Mouse (Mus musculus) limb, embryonic 10.5 days (tissue): Measurements from ENCODE around the gene Unc45b. TPM values are rescaled to one million over a fixed set of nuclear protein-coding genes. Genes with fewer than 3 reads are reported as not detected.
A peak's percentile ranks its signal among the peaks of the same experiment; 100 is the strongest.
"Not testable (repeated sequence)": the region's sequence is repeated elsewhere in the genome, so short reads cannot be mapped to it uniquely, and the experiment has no call there.

Source experiments
- DNase-seq: peaks from one replicate; pipeline ENCODE4 v3.0.0-alpha.2; 2017; ENCODE audit warnings: low spot score
- H3K27ac ChIP-seq: fragments of 300-500 bp; sonication (generic); 2 replicates; pipeline ENCODE4 v1.5.1; 2016; ENCODE audit warnings: mild to moderate bottlenecking
- H3K27me3 ChIP-seq: fragments of 300-500 bp; sonication (generic); 2 replicates; pipeline ENCODE4 v1.6.1; 2016; ENCODE audit warnings: low read depth, mild to moderate bottlenecking; ENCODE audit not compliant: poor library complexity, severe bottlenecking
- H3K36me3 ChIP-seq: fragments of 300-500 bp; sonication (generic); 2 replicates; pipeline ENCODE4 v1.6.1; 2016; ENCODE audit warnings: mild to moderate bottlenecking, moderate library complexity
- H3K4me1 ChIP-seq: fragments of 300-500 bp; sonication (generic); 2 replicates; pipeline ENCODE4 v1.6.1; 2016
- H3K4me3 ChIP-seq: fragments of 300-500 bp; sonication (generic); 2 replicates; pipeline ENCODE4 v1.5.1; 2016; ENCODE audit warnings: mild to moderate bottlenecking, moderate library complexity
- H3K9me3 ChIP-seq: fragments of 300-500 bp; sonication (generic); replicated peaks from 2 replicates; pipeline ENCODE4 v1.6.1; 2016; ENCODE audit warnings: mild to moderate bottlenecking
- WGBS: fragments of 180-500 bp; shearing (Covaris S2); methylation state at CpG from one replicate; pipeline ENCODE4 v1.1.7; 2016; 5-methylcytosine and 5-hydroxymethylcytosine counted together
- polyA plus RNA-seq: library from polyadenylated mRNA; unstranded; fragments of >200 nt; fragmentation: Nextera tagmentation; extraction: Ambion mirVana; gene quantifications from 2 replicates; pipeline ENCODE4 v1.2.1, GENCODE M21; 2016

Gene Unc45b
- polyA plus RNA-seq, 1 experiment from 2014 or later, result 1.4 TPM

GRCm38 (mm10) chr11:82931161-82931560 is 20.8 kb downstream of the Unc45b start:
- H3K36me3 ChIP-seq, H3K9me3 ChIP-seq, H3K27ac ChIP-seq, DNase-seq: not testable (repeated sequence)
- H3K4me3 ChIP-seq, result peak overlapping the region; percentile 51
- WGBS, result under 1% methylated on average over 63 of the region's 63 CpGs
- peaks cover 14% of the 10 kb centered on the region for H3K4me1 ChIP-seq
- peaks cover 93% of the 10 kb centered on the region for H3K27me3 ChIP-seq

DNA sequence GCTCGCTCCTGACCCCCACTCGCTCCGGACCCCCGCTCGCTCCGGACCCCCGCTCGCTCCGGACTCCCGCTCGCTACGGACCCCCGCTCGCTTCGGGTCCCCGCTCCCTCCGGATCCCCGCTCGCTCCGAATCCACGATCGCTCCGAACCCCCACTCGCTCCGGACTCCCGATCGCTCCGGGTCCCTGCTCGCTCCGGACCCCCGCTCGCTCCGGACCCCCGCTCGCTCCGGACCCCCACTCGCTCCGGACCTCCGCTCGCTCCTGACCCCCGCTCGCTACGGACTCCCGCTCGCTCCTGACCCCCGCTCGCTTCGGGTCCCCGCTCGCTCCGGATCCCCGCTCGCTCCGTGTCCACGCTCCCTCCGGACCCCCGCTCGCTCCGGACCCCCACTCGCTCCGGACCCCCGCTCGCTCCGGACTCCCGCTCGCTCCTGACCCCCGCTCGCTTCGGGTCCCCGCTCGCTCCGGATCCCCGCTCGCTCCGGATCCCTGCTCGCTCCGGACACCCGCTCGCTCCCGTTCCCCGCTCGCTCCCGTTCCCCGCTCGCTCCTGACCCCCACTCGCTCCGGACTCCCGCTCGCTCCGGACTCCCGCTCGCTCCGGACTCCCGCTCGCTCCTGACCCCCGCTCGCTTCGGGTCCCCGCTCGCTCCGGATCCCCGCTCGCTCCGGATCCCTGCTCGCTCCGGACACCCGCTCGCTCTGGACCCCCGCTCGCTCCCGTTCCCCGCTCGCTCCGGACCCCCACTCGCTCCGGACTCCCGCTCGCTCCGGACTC is 21.5 kb downstream of the Unc45b start:
- not testable (repeated sequence) for DNase-seq, H3K27ac ChIP-seq, H3K9me3 ChIP-seq, H3K36me3 ChIP-seq
- Histone ChIP-seq H3K27me3 (peaks cover 93% of the 10 kb centered on the region), H3K4me3 (peak overlapping the region; percentile 51), H3K4me1 (peaks cover 14% of the 10 kb centered on the region)
- WGBS, result under 1% methylated on average over 119 of the region's 119 CpGs

- H3K9me3 ChIP-seq, result no peaks in the 10 kb centered on the region
- WGBS, result 4% methylated on average over 29 of the region's 29 CpGs
- no peak overlapping the region for H3K27ac ChIP-seq
- H3K4me3 ChIP-seq, result peak overlapping the region; percentile 51
- H3K4me1 ChIP-seq, result peaks cover 14% of the 10 kb centered on the region
- H3K27me3 ChIP-seq, result peaks cover 95% of the 10 kb centered on the region
- H3K36me3 ChIP-seq, result no peaks in the 10 kb centered on the region
- DNase-seq, result no peak
These were observed 22.8 kb downstream of the Unc45b start for GRCm38 (mm10) chr11:82933186-82933585.

DNA sequence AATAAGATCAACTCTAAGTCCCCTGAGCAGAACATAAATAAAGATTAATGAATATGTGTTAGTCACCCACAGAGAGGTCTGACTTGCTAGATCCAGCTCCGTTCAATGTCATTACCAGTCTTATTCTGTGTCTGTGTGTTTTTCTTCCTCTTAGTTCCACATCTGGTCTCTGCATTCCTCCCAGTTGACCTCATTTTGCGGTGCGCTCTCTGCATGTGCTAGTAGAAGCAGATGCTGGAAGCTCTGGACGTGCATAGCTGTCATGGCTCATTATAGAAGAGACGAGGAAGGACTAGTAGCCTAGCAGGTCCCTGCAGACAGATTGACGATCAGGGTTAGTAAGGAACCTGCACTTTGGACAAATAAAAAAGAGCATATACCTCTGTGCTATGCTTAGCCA is 33.0 kb downstream of the Unc45b start:
- 52% methylated on average over 6 of the region's 6 CpGs for WGBS
- Histone ChIP-seq H3K27me3 (peaks cover 35% of the 10 kb centered on the region), H3K9me3 (no peaks in the 10 kb centered on the region), H3K4me3 (no peak overlapping the region), H3K4me1 (no peaks in the 10 kb centered on the region), H3K36me3 (no peaks in the 10 kb centered on the region), H3K27ac (no peak overlapping the region)
- no peak for DNase-seq

GRCm38 (mm10) chr11:82945636-82946035 is 35.3 kb downstream of the Unc45b start:
- Histone ChIP-seq H3K36me3 (no peaks in the 10 kb centered on the region), H3K4me3 (no peak overlapping the region), H3K27me3 (peaks cover 37% of the 10 kb centered on the region), H3K9me3 (no peaks in the 10 kb centered on the region), H3K27ac (no peak overlapping the region), H3K4me1 (no peaks in the 10 kb centered on the region)
- no peak for DNase-seq
- WGBS, result 84% methylated on average over 2 of the region's 2 CpGs

DNA sequence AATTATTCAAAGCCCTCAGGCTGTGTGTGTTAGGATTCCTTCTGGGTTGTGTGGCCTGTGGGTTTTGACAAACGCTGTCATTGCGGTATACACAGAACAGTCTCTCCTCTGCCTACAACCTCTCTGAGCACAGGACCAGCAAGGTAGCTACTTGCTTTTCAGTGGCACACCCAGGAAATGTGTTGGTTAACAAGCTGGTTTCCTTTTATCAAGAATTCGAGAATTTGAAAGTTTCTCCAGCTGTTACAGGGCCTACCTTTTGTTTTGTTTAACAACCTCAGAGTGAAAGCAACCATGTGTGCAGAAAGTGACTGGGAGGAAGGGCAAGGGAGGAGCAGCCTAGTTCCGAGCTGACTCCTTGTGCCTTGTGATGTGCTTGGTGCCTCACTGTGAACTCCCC is 37.1 kb downstream of the Unc45b start:
- WGBS, result 61% methylated on average over 4 of the region's 4 CpGs
- H3K27ac ChIP-seq, result no peak overlapping the region
- peaks cover 48% of the 10 kb centered on the region for H3K27me3 ChIP-seq
- no peak for DNase-seq
- no peaks in the 10 kb centered on the region for H3K9me3 ChIP-seq
- H3K4me1 ChIP-seq, result peaks cover 16% of the 10 kb centered on the region
- no peak overlapping the region for H3K4me3 ChIP-seq
- H3K36me3 ChIP-seq, result no peaks in the 10 kb centered on the region

DNA sequence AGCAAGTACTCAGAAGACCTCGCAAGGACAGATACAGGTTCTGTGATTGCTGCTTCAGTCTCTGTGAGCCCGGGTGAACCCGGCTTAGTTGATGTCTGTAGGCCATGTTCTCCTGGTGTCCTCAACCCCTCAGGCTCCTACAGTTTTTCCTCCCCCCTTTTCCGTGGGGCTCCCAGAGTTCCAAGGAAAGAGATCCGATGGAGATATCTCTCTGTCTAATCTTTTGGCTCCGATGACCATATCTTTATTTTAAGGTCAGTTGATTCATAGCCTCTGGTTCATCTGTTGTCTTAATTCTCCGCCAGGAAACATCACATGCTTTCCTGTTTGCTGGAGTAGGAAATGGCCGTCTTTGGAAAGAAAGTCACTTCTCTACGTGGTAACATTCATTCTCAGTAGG is 38.7 kb downstream of the Unc45b start:
- H3K36me3 ChIP-seq, result no peaks in the 10 kb centered on the region
- 86% methylated on average over 9 of the region's 9 CpGs for WGBS
- H3K27me3 ChIP-seq, result peaks cover 60% of the 10 kb centered on the region
- no peak overlapping the region for H3K27ac ChIP-seq
- H3K9me3 ChIP-seq, result no peaks in the 10 kb centered on the region
- H3K4me3 ChIP-seq, result no peak overlapping the region
- H3K4me1 ChIP-seq, result peaks cover 16% of the 10 kb centered on the region
- no peak for DNase-seq

GRCm38 (mm10) chr11:82950736-82951481 is 40.6 kb downstream of the Unc45b start, which contains the start of gene Slfn5:
Gene Slfn5, plus strand, starts transcription at chr11:82951349.
- H3K4me1 ChIP-seq, result peaks cover 16% of the 10 kb centered on the region
- H3K9me3 ChIP-seq, result no peaks in the 10 kb centered on the region
- no peaks in the 10 kb centered on the region for H3K36me3 ChIP-seq
- no peak for DNase-seq
- peaks cover 72% of the 10 kb centered on the region for H3K27me3 ChIP-seq
- peak within 1 kb of the TSS; percentile 16; the same call in 1 of the 2 replicates for H3K4me3 ChIP-seq
- H3K27ac ChIP-seq, result no peak within 1 kb of the TSS
- 16% methylated on average over 10 of the region's 10 CpGs for WGBS

GRCm38 (mm10) chr11:82951865-82952611 is 41.7 kb downstream of the Unc45b start:
- no peaks in the 10 kb centered on the region for H3K36me3 ChIP-seq
- H3K27ac ChIP-seq, result no peak overlapping the region
- 0 out of 2 replicates have a peak overlapping the region, but pooled peaks have one; percentile 16 for H3K4me3 ChIP-seq
- WGBS, result 7% methylated on average over 28 of the region's 28 CpGs
- DNase-seq, result peak; percentile 35
- H3K4me1 ChIP-seq, result peaks cover 16% of the 10 kb centered on the region
- peaks cover 80% of the 10 kb centered on the region for H3K27me3 ChIP-seq
- no peaks in the 10 kb centered on the region for H3K9me3 ChIP-seq

GRCm38 (mm10) chr11:82952612-82953542 is 42.5 kb downstream of the Unc45b start:
- H3K4me3 ChIP-seq, result no peak overlapping the region
- peaks cover 80% of the 10 kb centered on the region for H3K27me3 ChIP-seq
- no peak for DNase-seq
- H3K4me1 ChIP-seq, result peaks cover 16% of the 10 kb centered on the region
- WGBS, result 66% methylated on average over 9 of the region's 9 CpGs
- H3K9me3 ChIP-seq, result no peaks in the 10 kb centered on the region
- no peak overlapping the region for H3K27ac ChIP-seq
- no peaks in the 10 kb centered on the region for H3K36me3 ChIP-seq

GRCm38 (mm10) chr11:82954631-82955030 is 44.3 kb downstream of the Unc45b start:
- H3K4me3 ChIP-seq, result no peak overlapping the region
- H3K27me3 ChIP-seq, result peaks cover 64% of the 10 kb centered on the region
- no peak for DNase-seq
- no peaks in the 10 kb centered on the region for H3K9me3 ChIP-seq
- H3K27ac ChIP-seq, result no peak overlapping the region
- peaks cover 16% of the 10 kb centered on the region for H3K4me1 ChIP-seq
- 81% methylated on average over 6 of the region's 6 CpGs for WGBS
- no peaks in the 10 kb centered on the region for H3K36me3 ChIP-seq

DNA sequence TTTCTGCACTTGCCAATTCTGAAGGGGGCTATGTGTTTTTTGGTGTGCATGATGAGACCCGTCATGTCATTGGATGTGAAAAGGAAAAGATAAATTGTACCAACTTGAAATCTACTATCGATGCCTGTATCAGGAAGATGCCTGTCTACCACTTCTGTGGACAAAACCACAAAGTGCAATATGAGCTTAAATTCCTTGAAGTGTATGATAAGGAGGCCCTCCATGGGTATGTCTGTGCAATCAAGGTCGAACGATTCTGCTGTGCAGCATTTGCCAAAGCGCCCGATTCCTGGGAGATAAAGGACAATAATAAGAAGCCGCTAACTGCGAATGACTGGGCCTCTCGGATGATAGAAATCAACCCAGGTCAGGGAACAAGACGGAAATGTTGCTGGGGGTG is 46.6 kb downstream of the Unc45b start:
- H3K36me3 ChIP-seq, result no peaks in the 10 kb centered on the region
- DNase-seq, result no peak
- H3K4me3 ChIP-seq, result no peak overlapping the region
- 86% methylated on average over 10 of the region's 10 CpGs for WGBS
- no peak overlapping the region for H3K27ac ChIP-seq
- H3K27me3 ChIP-seq, result peaks cover 41% of the 10 kb centered on the region
- 0 out of 2 replicates have a peak, but pooled peaks cover 4% of the 10 kb centered on the region for H3K4me1 ChIP-seq
- H3K9me3 ChIP-seq, result no peaks in the 10 kb centered on the region
